Mouse (Mus musculus) myocyte (in vitro differentiated cells): ENCODE results near the gene Zfp142.

Source experiments
- E2F4 ChIP-seq: IDR thresholded peaks from one replicate; pipeline ENCODE4 v1.6.1; 2011; ENCODE audit warnings: mild to moderate bottlenecking, control low read depth, moderate library complexity; ENCODE audit not compliant: insufficient read depth
- POLR2A ChIP-seq: IDR thresholded peaks from one replicate; pipeline ENCODE4 v1.6.1; 2011; ENCODE audit warnings: low read depth, mild to moderate bottlenecking, control low read depth, moderate library complexity; ENCODE audit not compliant: insufficient read length

GRCm38 (mm10) chr1:74584616-74585398 lies 3.2 kb downstream of the Zfp142 start:
- TF ChIP-seq E2F4 (no peak), POLR2A (no peak)
